Mouse (Mus musculus): Measurements from ENCODE around the gene Olfr701. TPM values are rescaled to one million over a fixed set of nuclear protein-coding genes. Genes with fewer than 3 reads are reported as not detected.

Gene Olfr701
- not detected for total RNA-seq (2021)

DNA sequence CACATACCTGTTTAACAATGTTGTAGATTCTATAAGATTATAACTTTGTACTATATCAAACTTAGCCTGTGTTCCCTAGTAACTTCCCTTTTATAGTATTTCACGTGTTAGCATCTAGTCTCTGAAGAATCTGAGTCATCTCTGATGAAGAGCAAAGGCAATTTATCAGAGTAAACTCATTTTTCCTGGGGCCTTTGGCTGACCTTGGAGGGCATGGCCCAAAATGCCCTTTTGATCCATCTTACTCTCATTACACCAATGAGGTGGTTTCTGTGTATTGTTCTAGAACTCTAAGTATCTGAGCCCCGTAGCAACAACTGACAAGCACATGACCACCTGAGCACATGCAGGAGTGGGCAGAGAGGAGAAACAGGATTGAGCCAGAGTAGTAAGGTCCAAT is at the start of gene Olfr701:
Gene Olfr701 (plus strand): TSS at position 301 of the 400 bp plus-strand sequence.
- no peak for DNase-seq (ENCODE audit: low spot score)
- intact Hi-C loops (cut with DNase I): no loop called here

DNA sequence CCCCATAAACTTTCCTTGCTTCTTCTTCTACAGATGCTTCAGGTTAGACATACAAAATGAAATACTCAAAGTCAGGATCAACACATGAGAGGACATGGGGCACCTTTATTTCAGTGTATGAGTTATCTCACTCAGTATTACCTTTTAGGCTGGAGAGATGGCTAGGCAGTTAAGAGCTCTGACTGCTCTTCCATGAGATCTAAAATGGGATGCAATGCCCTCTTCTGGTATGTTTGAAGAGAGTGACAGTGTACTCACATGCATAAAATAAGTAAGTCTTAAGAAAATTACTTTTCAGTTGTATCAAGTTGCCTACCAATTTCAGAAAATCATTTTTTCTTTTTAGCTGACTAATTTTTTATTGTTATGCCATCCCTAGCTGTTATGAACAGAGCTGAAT is 25.6 kb upstream of the Olfr701 start:
- intact Hi-C loops (cut with DNase I): no loop called here
- no peak for DNase-seq (ENCODE audit: low spot score)

DNA sequence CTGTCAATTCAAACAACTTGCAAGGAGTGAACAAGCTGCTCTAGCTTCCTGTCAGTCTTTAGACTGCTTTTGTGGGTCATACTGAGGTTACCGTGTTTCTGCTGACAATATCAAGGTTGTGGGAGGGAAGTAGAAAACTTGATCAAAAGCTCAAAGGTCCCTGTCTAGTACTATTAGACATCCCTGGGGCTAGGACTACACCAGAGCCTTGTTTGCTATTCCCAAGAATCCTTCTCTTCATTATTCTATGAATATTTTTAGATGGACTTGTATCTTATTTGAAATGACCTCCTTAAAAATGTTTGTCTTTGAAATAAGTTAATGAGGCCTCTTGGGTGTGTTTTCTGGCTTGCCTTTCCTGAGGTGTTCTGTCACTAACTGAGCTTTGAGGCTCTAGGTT is 20.8 kb upstream of the Olfr701 start, which contains the start of gene Olfr699:
Gene Olfr699 (minus strand): TSS at position 101 of the 400 bp plus-strand sequence.
- intact Hi-C loops (cut with DNase I): no loop called here
- DNase-seq (ENCODE audit: low spot score): no peak

DNA sequence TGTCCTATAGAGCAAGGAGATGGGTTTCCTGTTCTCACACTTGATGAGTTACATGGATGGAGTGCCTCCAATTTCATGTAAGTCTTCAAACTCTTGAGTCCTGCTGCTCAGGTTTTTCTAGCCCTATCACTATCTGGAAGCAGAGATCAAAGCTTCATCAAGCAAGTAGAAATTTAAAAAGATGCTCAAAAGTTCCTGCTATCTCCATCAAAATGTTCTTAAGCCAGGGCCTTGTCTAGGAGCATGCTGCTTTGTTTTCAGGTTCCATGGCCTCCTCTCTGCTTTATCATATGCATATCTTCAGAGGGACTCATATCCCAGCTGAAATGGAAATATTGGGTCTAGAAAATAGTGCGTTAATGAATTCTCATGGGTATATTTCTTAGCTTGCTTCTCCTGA is 5.2 kb upstream of the Olfr701 start, which contains the start of gene Olfr700:
Gene Olfr700 (minus strand): TSS at position 101 of the 400 bp plus-strand sequence.
- DNase-seq (ENCODE audit: low spot score): no peak
- intact Hi-C loops (cut with DNase I): no loop called here

DNA sequence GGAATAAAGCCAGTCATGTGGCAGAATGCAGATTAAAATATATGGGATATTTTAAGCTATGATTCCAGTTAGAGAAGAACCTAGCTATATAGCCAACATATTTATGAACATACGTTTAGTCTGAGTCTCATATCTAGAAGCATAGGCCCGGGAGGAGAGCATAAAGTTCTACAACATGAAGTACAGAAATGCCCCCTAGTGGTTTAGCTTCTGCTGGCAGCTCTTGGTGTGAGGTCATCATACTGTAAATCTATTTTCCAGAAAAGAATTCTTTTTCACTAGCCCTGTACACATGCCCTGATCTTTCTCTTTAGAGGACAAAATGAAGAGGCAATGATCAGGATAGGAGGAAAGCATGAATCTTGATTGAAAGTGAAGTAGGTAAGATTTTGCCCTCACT is 1.8 kb downstream of the Olfr701 start:
- intact Hi-C loops (cut with DNase I): no loop called here

DNA sequence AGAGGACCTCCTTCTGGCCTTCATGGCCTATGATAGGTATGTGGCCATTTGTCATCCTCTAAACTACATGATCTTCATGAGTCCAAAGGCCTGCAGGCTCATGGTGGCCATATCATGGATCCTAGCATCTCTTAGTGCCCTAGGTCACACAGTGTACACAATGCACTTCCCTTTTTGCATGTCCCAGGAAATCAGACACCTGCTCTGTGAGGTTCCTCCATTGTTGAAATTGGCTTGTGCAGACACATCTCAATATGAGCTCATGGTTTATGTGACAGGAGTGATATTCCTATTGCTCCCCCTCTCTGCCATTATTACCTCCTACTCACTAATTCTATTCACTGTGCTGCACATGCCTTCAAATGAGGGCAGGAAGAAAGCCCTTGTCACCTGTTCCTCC is 4.5 kb downstream of the Olfr701 start:
- intact Hi-C loops (cut with DNase I): no loop called here
- DNase-seq (ENCODE audit: low spot score): no peak

More for the DNA sequence above, 1.8 kb downstream of the Olfr701 start:
- DNase-seq (ENCODE audit: low spot score): no peak

DNA sequence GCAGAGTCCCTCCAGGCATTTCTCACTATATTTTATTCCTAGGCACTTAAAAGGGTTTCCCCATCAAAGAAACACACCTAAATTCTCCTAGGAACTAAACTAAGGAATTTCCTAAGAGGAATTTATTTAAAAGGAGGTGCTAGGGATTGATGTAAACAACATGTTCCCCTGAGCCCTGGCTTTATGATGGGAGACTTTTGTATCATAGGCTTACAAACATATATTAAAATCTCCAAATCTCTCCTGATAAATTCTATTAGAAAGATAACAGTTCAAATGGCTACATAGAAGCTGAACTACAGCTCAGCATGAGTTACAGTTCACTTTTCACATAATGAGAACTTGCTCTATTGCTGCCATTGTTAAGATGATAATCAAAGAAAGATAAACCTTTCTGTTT is 19.9 kb downstream of the Olfr701 start, which contains the start of gene Olfr702:
Gene Olfr702 (minus strand): TSS at position 101 of the 400 bp plus-strand sequence.
- intact Hi-C loops (cut with DNase I): no loop called here
- no peak for DNase-seq (ENCODE audit: low spot score)

DNA sequence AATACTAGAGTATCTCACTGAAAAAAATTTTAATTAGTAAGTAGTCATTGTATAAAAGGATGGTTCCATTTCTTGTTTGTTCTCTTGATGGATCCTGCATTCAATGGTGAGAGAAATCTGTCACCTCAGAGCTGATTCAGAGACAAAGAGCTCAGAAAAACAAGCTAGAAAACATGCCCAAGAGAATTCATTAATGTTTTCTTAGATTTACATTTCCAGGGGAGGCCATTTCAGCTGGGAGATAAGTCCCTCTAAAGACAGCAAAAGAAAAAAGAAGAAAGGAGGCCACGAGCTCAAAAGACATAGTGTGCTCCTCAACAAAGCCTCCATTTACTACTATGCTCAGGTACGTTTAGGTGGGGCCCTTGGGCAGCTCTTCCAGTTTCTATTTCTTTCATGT is 29.1 kb downstream of the Olfr701 start, which contains the start of gene Olfr703:
Gene Olfr703 (plus strand): TSS at position 301 of the 400 bp plus-strand sequence.
- intact Hi-C loops (cut with DNase I): no loop called here
- DNase-seq (ENCODE audit: low spot score): no peak

DNA sequence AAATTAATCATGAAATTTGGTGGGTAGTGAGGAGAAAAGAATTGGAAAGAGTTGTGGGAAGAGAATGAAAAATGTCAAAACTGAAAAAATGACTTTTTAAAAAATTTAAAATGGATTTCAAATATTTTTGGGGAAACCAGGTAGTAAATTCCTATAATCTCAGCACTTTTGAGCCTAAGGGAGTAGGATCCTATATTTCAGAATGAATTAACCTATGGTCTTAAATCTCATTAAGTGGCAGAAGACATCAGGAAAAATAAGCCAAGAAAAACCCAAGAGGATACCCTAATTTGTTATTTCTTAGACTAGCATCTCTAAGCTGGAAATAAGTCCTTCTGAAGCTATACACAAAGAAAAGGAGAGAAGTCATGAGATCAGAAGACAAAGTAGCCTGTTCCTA is 49.0 kb downstream of the Olfr701 start, which contains the start of gene Olfr704:
Gene Olfr704 (plus strand): TSS at position 301 of the 400 bp plus-strand sequence.
- intact Hi-C loops (cut with DNase I): no loop called here
- no peak for DNase-seq (ENCODE audit: low spot score)

Other genes starting within 250 kb of the Olfr701 start
- not detected for gene Olfr693, start 133.5 kb upstream of the Olfr701 start, total RNA-seq (2021)
- not detected for gene Olfr694, start 122.3 kb upstream of the Olfr701 start, total RNA-seq (2021)
- gene Olfr695, start 97.7 kb upstream of the Olfr701 start, total RNA-seq (2021): not detected
- not detected for gene Olfr697, start 71.7 kb upstream of the Olfr701 start, total RNA-seq (2021)
- gene Olfr698, start 58.7 kb upstream of the Olfr701 start, total RNA-seq (2021): not detected
- gene Olfr699, start 20.9 kb upstream of the Olfr701 start, total RNA-seq (2021): not detected
- gene Olfr700, start 5.3 kb upstream of the Olfr701 start, total RNA-seq (2021): not detected
- not detected for gene Olfr702, start 19.8 kb downstream of the Olfr701 start, total RNA-seq (2021)
- gene Olfr703, start 29.2 kb downstream of the Olfr701 start, total RNA-seq (2021): not detected
- gene Olfr704, start 49.1 kb downstream of the Olfr701 start, total RNA-seq (2021): not detected
- not detected for gene Olfr705, start 62.8 kb downstream of the Olfr701 start, total RNA-seq (2021)
- not detected for gene Olfr706, start 74.0 kb downstream of the Olfr701 start, total RNA-seq (2021)
- gene Olfr707, start 87.1 kb downstream of the Olfr701 start, total RNA-seq (2021): not detected
- not detected for gene Olfr1532-ps1, start 93.9 kb downstream of the Olfr701 start, total RNA-seq (2021)
- gene Olfr709-ps1, start 118.1 kb downstream of the Olfr701 start, total RNA-seq (2021): not detected
- gene Olfr710, start 134.2 kb downstream of the Olfr701 start, total RNA-seq (2021): not detected
- gene Olfr6, start 149.8 kb downstream of the Olfr701 start, total RNA-seq (2021): not detected
- not detected for gene Olfr711, start 161.3 kb downstream of the Olfr701 start, total RNA-seq (2021)
- not detected for gene Olfr2, start 191.9 kb downstream of the Olfr701 start, total RNA-seq (2021)
- gene Olfr713, start 217.0 kb downstream of the Olfr701 start, total RNA-seq (2021): not detected

Measured in heart, postnatal 25 days (tissue).